Mouse (Mus musculus) liver, adult (tissue): Measurements from ENCODE around the gene Stam.

ENCODE experiments used
- GATA4 ChIP-seq: IDR thresholded peaks from 2 replicates; pipeline ENCODE4 v1.6.1; 2014; ENCODE audit warnings: mild to moderate bottlenecking, low read length; ENCODE audit not compliant: insufficient replicate concordance

Stam gene

DNA sequence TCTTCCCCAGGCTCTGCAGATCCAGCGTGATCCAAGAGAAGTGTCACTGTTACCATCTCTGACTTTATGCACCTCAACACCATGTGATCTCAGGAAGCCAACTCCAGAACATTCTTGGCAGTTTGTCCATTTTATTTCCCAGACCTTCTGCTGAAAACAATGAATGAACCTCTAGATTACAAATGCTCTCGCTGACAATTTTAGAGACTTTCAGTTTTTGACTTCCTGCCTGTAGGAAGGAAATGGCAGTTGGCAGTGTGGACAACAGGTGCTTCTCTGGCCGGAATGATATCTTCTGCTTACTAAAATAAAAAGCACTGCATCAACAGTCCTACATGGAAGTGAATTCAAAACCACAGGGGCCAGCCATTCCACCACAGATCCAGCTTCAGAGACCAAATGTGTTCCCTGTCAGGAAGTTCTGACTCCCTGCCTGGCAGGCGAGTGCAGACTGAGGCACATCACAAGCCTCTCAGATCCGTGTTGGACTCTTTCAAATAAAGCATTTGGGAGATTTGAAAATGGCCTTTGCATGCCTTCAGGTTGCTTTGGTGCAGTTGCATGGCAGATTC lies 90.6 kb downstream of the Stam start:
- peak; percentile 88 for TF ChIP-seq GATA4

DNA sequence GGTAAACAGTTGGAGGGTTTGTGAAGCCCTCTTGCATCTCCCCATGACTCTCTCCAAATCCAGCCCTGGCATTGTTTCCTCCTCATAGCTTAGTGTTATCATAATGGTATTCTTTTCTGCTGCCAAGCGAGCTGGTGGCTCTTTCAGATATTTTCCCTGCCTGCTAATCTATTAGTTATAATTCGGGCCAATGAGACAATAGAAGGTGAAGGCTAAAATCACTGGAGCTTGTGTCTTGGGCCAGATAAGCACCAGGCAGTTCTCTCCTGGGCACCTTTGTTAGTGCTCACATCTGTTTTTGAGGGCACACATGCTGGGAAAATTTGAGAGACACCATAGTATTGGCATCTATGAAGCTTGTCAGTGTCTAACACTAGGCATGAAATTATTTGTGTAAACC lies 91.2 kb downstream of the Stam start:
- no peak for TF ChIP-seq GATA4

DNA sequence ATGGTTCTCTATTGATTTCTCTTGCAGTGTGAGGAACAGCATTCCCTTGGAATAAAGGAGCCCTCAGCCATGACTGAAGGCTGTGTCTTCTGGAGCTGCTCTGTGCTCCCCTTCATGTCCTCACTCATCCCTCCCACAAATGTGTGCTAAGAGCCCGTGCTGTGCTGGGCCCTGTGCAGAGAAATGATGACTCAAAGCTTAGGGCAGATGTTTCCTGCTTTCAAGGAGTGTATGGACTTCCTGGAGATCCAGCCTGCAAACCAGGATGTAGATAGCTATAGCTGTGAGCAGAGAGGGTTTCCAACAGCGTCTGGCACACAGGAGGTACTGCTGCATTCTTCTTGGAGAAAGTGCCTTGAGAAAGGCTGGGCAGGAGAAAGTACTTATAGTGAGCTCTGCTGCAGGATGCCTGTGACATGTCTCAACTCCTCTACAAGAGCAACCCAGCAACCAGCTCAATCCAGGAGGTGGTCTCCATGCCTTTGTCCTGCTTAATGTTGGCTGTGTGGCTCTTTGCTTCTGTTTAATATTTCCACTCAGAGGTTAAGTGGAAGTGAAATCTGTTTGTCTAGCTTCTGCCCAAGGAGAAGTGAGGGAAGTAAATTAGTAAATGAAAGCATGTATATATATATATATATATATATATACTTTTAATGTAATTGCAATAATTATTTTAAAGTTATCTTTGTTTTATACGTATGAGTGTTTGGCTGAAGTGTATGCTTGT lies 91.9 kb downstream of the Stam start:
- TF ChIP-seq GATA4, result peak; percentile 80; the same call in 1 of the 2 replicates

DNA sequence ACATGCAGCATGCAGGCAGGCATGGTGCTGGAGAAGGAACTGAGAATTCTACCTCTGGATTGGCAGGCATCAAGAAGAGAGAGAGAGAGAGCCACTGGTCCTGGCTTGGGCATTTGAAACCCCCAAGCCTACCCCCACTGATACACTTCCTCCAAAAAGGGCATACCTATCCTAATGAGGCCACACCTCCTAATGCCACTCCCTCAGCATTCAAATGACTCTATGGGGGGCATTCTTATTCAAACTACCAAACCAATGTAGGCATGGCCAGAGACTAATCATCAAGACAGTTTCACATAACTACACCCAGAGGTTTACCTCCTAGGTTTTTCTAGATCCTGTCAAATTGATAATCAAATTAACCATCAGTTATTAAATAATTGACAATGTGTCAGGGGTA lies 93.8 kb downstream of the Stam start:
- TF ChIP-seq GATA4, result no peak

DNA sequence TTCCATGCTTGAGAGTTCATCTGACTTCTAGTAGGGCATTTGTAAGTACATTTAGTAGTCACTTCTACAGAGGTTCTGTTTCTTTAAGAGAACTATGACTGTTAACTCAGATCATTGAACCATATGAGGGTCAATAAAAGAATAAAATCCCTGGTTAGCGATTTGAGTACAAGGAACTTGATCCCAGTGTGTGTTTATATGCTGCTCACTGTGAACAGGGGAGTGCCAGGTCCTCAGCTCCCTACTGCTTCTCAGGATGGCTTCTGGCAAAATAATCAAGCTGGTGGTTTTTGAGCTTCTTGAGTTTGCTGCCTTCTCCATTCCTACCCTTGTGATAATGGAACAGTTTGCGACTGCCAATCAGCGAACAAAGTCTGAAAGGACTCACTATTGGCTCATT lies 100.4 kb downstream of the Stam start, which contains the start of gene Tmem236:
Tmem236 (plus strand) TSS at position 190 of the 400 bp plus-strand sequence.
- TF ChIP-seq GATA4, result no peak

DNA sequence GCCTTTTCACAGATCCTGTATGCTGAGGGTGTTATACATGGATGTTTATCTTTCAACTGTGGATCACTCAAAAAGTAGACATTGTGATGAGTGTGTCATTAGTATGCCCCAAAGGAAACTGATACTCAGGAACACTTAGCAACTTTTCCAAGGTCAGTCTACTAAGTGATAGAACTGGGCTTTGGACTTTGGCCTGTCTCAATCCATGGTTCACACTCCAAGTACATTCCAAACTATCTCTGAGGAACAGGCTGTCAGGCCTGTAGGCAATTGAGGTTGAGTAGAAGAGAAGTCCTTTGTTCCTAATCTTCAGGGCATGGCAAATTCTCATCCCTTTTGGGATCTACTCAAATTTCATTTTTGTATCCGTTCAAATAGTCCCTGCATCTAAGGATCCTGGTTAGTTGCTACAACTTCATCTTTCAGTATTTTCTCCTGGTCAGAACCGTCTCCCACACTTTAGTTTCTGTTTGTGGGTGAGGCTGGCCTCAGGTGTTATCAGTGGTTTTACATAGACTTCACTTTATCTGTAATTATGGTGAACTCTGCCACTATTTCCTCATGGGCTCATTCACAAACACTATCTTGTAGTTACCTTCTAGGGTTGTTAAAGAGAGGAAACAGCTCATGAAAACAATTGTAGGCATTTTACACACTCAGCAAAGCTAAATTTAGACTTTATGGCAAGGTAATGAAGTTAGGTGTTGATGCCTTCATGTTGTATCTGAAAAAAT lies 102.7 kb downstream of the Stam start:
- no peak for TF ChIP-seq GATA4

DNA sequence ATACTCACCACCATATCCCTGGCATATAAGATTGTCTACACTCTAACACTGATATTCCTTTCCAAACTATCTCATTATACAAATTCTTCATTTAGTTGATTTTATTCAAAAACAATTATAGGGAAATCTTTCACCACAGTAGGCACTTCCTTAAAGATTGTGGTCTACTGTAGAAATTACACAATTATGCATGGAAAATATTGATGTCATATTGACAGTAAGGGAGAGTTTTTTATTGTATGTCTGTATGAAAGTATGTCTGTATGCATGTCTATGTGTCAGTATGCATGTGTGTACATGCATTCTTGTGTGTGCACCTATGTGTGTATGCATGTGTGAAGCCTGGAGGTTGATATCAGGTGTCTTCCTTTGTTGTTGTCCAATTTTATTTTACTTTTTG lies 110.5 kb downstream of the Stam start:
- no peak for TF ChIP-seq GATA4

DNA sequence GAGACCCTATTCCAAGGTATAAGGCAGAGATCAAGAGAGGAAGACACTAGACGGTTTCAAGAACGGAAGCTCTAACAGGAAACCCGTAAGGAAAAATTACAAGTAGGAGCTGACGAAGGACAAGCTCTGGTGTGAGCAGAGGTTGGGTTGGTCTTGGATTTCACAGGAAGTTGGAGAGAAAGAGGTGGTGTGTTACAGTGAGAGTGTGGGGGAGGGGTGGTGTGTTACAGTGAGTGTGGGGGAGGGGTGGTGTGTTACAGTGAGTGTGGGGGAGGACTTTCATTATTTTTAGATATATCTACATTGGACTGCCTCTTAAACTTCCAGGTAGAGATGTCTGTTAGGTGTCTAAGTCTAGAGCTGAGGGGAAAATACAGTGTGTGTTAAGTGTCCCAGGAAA lies 116.8 kb downstream of the Stam start:
- no peak for TF ChIP-seq GATA4

DNA sequence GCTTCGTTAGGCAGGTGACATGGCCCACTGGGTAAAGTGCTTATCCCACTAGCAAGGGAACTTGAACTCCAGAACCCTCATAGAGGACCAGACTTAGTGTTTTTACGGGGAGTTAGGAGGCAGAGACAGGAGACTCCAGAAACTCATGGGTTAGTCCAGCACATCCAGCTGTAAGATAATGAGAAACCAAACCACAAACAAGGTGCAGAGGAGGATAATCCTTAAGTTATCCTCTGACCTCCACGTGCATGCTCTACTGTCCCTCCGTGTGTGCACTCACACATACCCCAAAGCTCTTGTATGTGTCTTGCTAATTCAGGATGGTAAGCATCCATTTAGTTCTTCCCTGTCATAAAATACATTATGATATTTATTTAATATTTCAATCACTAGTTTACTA lies 117.7 kb downstream of the Stam start:
- TF ChIP-seq GATA4, result no peak

DNA sequence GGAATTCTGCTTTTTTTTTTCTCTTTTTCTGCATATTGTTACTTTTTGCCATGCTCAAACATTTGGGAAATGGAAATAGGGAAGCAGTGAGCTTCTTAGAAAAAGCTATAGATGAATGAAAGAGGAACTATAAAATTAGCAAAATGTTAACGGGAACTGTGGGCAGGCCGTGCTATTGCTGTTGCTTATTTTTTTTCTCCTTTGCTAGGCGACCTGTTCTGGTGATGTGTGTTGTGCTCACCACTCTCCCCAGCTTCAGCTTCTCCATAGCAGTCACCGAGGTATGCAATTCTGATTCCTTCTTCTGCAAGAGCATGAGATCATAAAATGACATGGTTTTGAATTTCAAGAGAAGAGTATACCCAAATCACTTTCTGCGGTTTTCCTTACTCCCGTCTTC lies 118.1 kb downstream of the Stam start:
- TF ChIP-seq GATA4, result no peak
